Mouse (Mus musculus): ENCODE data around the gene Naa20. TPM values are rescaled to one million over a fixed set of nuclear protein-coding genes. Genes with fewer than 3 reads are reported as not detected.

Gene Naa20
- total and polyA plus RNA-seq, 2 experiments from 2014 or later: 104 to 166 TPM

GRCm38 (mm10) chr2:145874879-145875482 is 26.9 kb upstream of the Naa20 start:
- Histone ChIP-seq H3K4me3 (ENCODE audit: low read length) (no peak overlapping the region), H3K27me3 (ENCODE audit: insufficient read depth, low read length) (no peaks in the 10 kb centered on the region), H3K9me3 (ENCODE audit: low read length) (no peaks in the 10 kb centered on the region), H3K4me1 (ENCODE audit: insufficient read depth, low read length) (no peaks in the 10 kb centered on the region), H3K36me3 (ENCODE audit: insufficient read depth, low read length) (0 out of 2 replicates have a peak, but pooled peaks cover 5% of the 10 kb centered on the region), H3K4me2 (ENCODE audit: low read depth, low read length) (no peak overlapping the region), H3K9ac (replicated peaks; ENCODE audit: low read length) (no peak overlapping the region), H3K27ac (no peak overlapping the region)
- DNase-seq (ENCODE audit: low spot score) (no peak), ATAC-seq (no peak)
- 79% methylated on average over 3 of the region's 3 CpGs for WGBS
- TF ChIP-seq CTCF (IDR thresholded peaks at IDR 0.05; ENCODE audit: low read depth): no peak

GRCm38 (mm10) chr2:145877191-145877590 is 24.7 kb upstream of the Naa20 start:
- Histone ChIP-seq H3K36me3 (ENCODE audit: insufficient read depth, low read length) (0 out of 2 replicates have a peak, but pooled peaks cover 5% of the 10 kb centered on the region), H3K4me3 (ENCODE audit: low read length) (no peak overlapping the region), H3K9ac (replicated peaks; ENCODE audit: low read length) (no peak overlapping the region), H3K27ac (no peak overlapping the region), H3K4me2 (ENCODE audit: low read depth, low read length) (no peak overlapping the region), H3K9me3 (ENCODE audit: low read length) (no peaks in the 10 kb centered on the region), H3K4me1 (ENCODE audit: insufficient read depth, low read length) (no peaks in the 10 kb centered on the region), H3K27me3 (ENCODE audit: insufficient read depth, low read length) (no peaks in the 10 kb centered on the region)
- TF ChIP-seq CTCF (IDR thresholded peaks at IDR 0.05; ENCODE audit: low read depth): no peak
- DNase-seq (ENCODE audit: low spot score) (no peak), ATAC-seq (no peak)
- WGBS: 87% methylated on average over 3 of the region's 3 CpGs

- Histone ChIP-seq H3K27me3 (ENCODE audit: insufficient read depth, low read length) (no peaks in the 10 kb centered on the region), H3K36me3 (ENCODE audit: insufficient read depth, low read length) (peaks cover 12% of the 10 kb centered on the region; the same call in 1 of the 2 replicates), H3K9me3 (ENCODE audit: low read length) (no peaks in the 10 kb centered on the region), H3K4me1 (ENCODE audit: insufficient read depth, low read length) (no peaks in the 10 kb centered on the region), H3K27ac (peak overlapping the region; percentile 48; the same call in 1 of the 2 replicates), H3K4me2 (ENCODE audit: low read depth, low read length) (no peak overlapping the region), H3K9ac (replicated peaks; ENCODE audit: low read length) (no peak overlapping the region), H3K4me3 (ENCODE audit: low read length) (no peak overlapping the region)
- no peak for DNase-seq (ENCODE audit: low spot score)
- no peak for TF ChIP-seq CTCF (IDR thresholded peaks at IDR 0.05; ENCODE audit: low read depth)
- no peak for ATAC-seq
- WGBS: 42% methylated on average over 11 of the region's 11 CpGs
Measured at GRCm38 (mm10) chr2:145880887-145881747, 20.8 kb upstream of the Naa20 start.

- Histone ChIP-seq H3K9me3 (ENCODE audit: low read length) (no peaks in the 10 kb centered on the region), H3K4me3 (ENCODE audit: low read length) (no peak overlapping the region), H3K4me1 (ENCODE audit: insufficient read depth, low read length) (no peaks in the 10 kb centered on the region), H3K9ac (replicated peaks; ENCODE audit: low read length) (no peak overlapping the region), H3K4me2 (ENCODE audit: low read depth, low read length) (no peak overlapping the region), H3K27me3 (ENCODE audit: insufficient read depth, low read length) (no peaks in the 10 kb centered on the region), H3K27ac (no peak overlapping the region), H3K36me3 (ENCODE audit: insufficient read depth, low read length) (peaks cover 13% of the 10 kb centered on the region; the same call in 1 of the 2 replicates)
- ATAC-seq: no peak
- no peak for DNase-seq (ENCODE audit: low spot score)
- WGBS: 65% methylated on average over 5 of the region's 5 CpGs
- TF ChIP-seq CTCF (IDR thresholded peaks at IDR 0.05; ENCODE audit: low read depth): no peak
Measured at GRCm38 (mm10) chr2:145881932-145882331, 20.0 kb upstream of the Naa20 start.

GRCm38 (mm10) chr2:145882398-145882797 is 19.5 kb upstream of the Naa20 start:
- ATAC-seq (no peak), DNase-seq (ENCODE audit: low spot score) (peak; percentile 66)
- Histone ChIP-seq H3K4me3 (ENCODE audit: low read length) (no peak overlapping the region), H3K27me3 (ENCODE audit: insufficient read depth, low read length) (no peaks in the 10 kb centered on the region), H3K27ac (no peak overlapping the region), H3K4me2 (ENCODE audit: low read depth, low read length) (no peak overlapping the region), H3K36me3 (ENCODE audit: insufficient read depth, low read length) (peaks cover 13% of the 10 kb centered on the region; the same call in 1 of the 2 replicates), H3K9ac (replicated peaks; ENCODE audit: low read length) (no peak overlapping the region), H3K4me1 (ENCODE audit: insufficient read depth, low read length) (no peaks in the 10 kb centered on the region), H3K9me3 (ENCODE audit: low read length) (no peaks in the 10 kb centered on the region)
- 14% methylated on average over 2 of the region's 2 CpGs for WGBS
- TF ChIP-seq CTCF (IDR thresholded peaks at IDR 0.05; ENCODE audit: low read depth): peak; percentile 75

- no peak for ATAC-seq
- WGBS: 46% methylated on average over 17 of the region's 17 CpGs
- no peak for TF ChIP-seq CTCF (IDR thresholded peaks at IDR 0.05; ENCODE audit: low read depth)
Measured at GRCm38 (mm10) chr2:145884036-145884912, 17.6 kb upstream of the Naa20 start.

More at GRCm38 (mm10) chr2:145884036-145884912, 17.6 kb upstream of the Naa20 start:
- Histone ChIP-seq H3K9me3 (ENCODE audit: low read length) (no peaks in the 10 kb centered on the region), H3K4me1 (ENCODE audit: insufficient read depth, low read length) (no peaks in the 10 kb centered on the region), H3K27me3 (ENCODE audit: insufficient read depth, low read length) (no peaks in the 10 kb centered on the region), H3K4me2 (ENCODE audit: low read depth, low read length) (no peak overlapping the region), H3K36me3 (ENCODE audit: insufficient read depth, low read length) (peaks cover 8% of the 10 kb centered on the region; the same call in 1 of the 2 replicates), H3K9ac (replicated peaks; ENCODE audit: low read length) (no peak overlapping the region), H3K27ac (peak overlapping the region; percentile 20), H3K4me3 (ENCODE audit: low read length) (no peak overlapping the region)
- DNase-seq (ENCODE audit: low spot score): no peak
